Mouse (Mus musculus) layer of hippocampus, adult 6 months (tissue): ENCODE measurements around the gene Gpr139. TPM values are rescaled to one million over a fixed set of nuclear protein-coding genes. Genes with fewer than 3 reads are reported as not detected.

Source experiments
- long read RNA-seq, 2 experiments: library from polyadenylated mRNA; unstranded; transcript quantifications; one replicate each; pipeline ENCODE4 v2.0.0; 2019 to 2020
- polyA plus RNA-seq: library from polyadenylated mRNA; unstranded; fragments of <200 nt; fragmentation: Nextera tagmentation; gene quantifications from 2 replicates; pipeline ENCODE4 v1.2.3, GENCODE M21; 2021

Gene Gpr139
- 0.34 and 0.43 TPM in 2 replicates for polyA plus RNA-seq
- long read RNA-seq, experiment 1, full-length matches to known transcripts: 1 of 1 reads
- long read RNA-seq, experiment 1, partial matches to known transcripts: 0 of 1 reads
- long read RNA-seq, experiment 1, other reads (novel, unspliced or antisense): 0 of 1 reads
- long read RNA-seq, experiment 2, full-length matches to known transcripts: 1 of 6 reads
- long read RNA-seq, experiment 2, partial matches to known transcripts: 0 of 6 reads
- long read RNA-seq, experiment 2, other reads (novel, unspliced or antisense): 5 of 6 reads

DNA sequence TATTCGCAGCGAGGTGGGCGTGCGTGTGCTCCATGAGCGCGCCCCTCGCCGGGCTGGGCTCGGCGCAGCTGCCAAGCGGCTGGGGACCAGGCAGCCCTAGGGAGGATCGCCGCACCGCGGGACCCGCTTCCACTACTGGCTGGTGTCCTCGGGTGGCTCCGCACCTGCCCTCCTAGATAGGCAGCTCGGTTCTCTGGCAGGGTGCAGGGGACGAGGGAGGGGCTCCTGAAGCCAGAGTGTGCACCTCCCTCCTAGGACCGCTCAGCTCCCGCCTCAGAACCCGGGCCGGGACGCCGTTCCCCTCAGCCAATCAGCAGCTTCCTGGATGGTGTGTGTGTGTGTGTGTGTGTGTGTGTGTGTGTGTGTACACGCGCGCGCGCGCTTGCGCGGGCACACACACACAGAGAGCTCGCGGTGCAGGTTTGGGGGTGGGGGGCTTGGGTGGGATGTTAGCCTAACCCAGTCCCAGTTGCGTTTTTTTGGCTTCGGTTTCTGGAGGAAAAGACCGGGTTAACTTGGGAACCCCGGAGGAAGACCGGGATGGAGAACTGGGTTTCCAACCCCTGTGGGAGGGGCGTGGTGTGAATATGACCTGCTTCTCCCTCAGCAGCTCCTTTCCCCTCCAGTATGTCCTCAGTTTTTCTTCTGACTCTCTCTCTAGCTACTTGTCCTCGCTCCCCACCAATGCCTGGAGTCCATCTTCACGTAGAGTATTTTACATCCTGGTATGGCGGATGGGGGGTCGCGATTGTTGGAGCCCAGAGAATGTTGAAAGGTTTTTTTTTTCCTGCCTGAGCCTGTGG is at the start of gene Gpr139:
Gene Gpr139 (minus strand): TSS at position 263 of the 803 bp plus-strand sequence.

Other genes with a start within 250 kb of the Gpr139 start
- gene Gprc5b, start 189.4 kb downstream of the Gpr139 start, polyA plus RNA-seq: 62.0 and 70.1 TPM in 2 replicates